Mouse (Mus musculus) neural tube, embryonic 15.5 days (tissue): ENCODE data around the gene Map3k11. TPM values are rescaled to one million over a fixed set of nuclear protein-coding genes. Genes with fewer than 3 reads are reported as not detected.

Experiments used
- ATAC-seq: fragments of 200-750 bp; cut with Nextera tagmentation; 2 replicates; pipeline ENCODE4 v1.8.0; 2017; ENCODE audit warnings: mild to moderate bottlenecking, moderate TSS enrichment, moderate library complexity; ENCODE audit not compliant: low FRiP score
- H3K27ac ChIP-seq: fragments of 300-500 bp; sonication (generic); replicated peaks from 2 replicates; pipeline ENCODE4 v1.5.1; 2015; ENCODE audit warnings: mild to moderate bottlenecking, inconsistent platforms
- H3K27me3 ChIP-seq: fragments of 300-500 bp; sonication (generic); replicated peaks from 2 replicates; pipeline ENCODE4 v1.6.1; 2015; ENCODE audit warnings: inconsistent platforms
- H3K36me3 ChIP-seq: fragments of 300-500 bp; sonication (generic); 2 replicates; pipeline ENCODE4 v1.6.1; 2015; ENCODE audit warnings: inconsistent platforms
- H3K4me1 ChIP-seq: fragments of 300-500 bp; sonication (generic); 2 replicates; pipeline ENCODE4 v1.6.1; 2015; ENCODE audit warnings: inconsistent platforms
- H3K4me2 ChIP-seq: fragments of 300-500 bp; sonication (generic); 2 replicates; pipeline ENCODE4 v1.6.1; 2015; ENCODE audit warnings: inconsistent platforms, mild to moderate bottlenecking, moderate library complexity
- H3K4me3 ChIP-seq: fragments of 300-500 bp; sonication (generic); replicated peaks from 2 replicates; pipeline ENCODE4 v1.5.1; 2015; ENCODE audit warnings: mild to moderate bottlenecking, inconsistent platforms
- H3K9ac ChIP-seq: fragments of 300-500 bp; sonication (generic); replicated peaks from 2 replicates; pipeline ENCODE4 v1.6.1; 2015; ENCODE audit warnings: mild to moderate bottlenecking, inconsistent platforms
- H3K9me3 ChIP-seq: fragments of 300-500 bp; sonication (generic); replicated peaks from 2 replicates; pipeline ENCODE4 v1.6.1; 2016; ENCODE audit warnings: inconsistent platforms
- WGBS: fragments of 180-500 bp; shearing (Covaris S2); methylation state at CpG from one replicate; pipeline ENCODE4 v1.1.7; 2015; ENCODE audit warnings: mixed read lengths; 5-methylcytosine and 5-hydroxymethylcytosine counted together
- polyA plus RNA-seq: library from polyadenylated mRNA; unstranded; fragments of >200 nt; fragmentation: Nextera tagmentation; extraction: Ambion mirVana; gene quantifications from 2 replicates; pipeline ENCODE4 v1.2.1, GENCODE M21; 2015

Gene Map3k11
- polyA plus RNA-seq, 1 experiment from 2014 or later = 12.7 TPM

GRCm38 (mm10) chr19:5713255-5713654 is 24.7 kb downstream of the Map3k11 start:
- Histone ChIP-seq H3K4me1 (peaks cover 33% of the 10 kb centered on the region), H3K27ac (0 out of 2 replicates have a peak overlapping the region, but pooled peaks have one; percentile 18), H3K9ac (no peak overlapping the region), H3K27me3 (no peaks in the 10 kb centered on the region), H3K9me3 (no peaks in the 10 kb centered on the region), H3K36me3 (peaks cover 44% of the 10 kb centered on the region), H3K4me2 (peak overlapping the region; percentile 34; the same call in 1 of the 2 replicates), H3K4me3 (no peak overlapping the region)
- WGBS = 87% methylated on average over 5 of the region's 5 CpGs
- no peak for ATAC-seq

GRCm38 (mm10) chr19:5713730-5714129 is 25.2 kb downstream of the Map3k11 start:
- no peak overlapping the region; the same call in 1 of the 2 replicates for H3K4me3 ChIP-seq
- no peaks in the 10 kb centered on the region for H3K9me3 ChIP-seq
- H3K27me3 ChIP-seq = no peaks in the 10 kb centered on the region
- peak overlapping the region; percentile 20; the same call in 1 of the 2 replicates for H3K9ac ChIP-seq
- peaks cover 33% of the 10 kb centered on the region for H3K4me1 ChIP-seq
- ATAC-seq = no peak
- peak overlapping the region; percentile 34 for H3K4me2 ChIP-seq
- peaks cover 43% of the 10 kb centered on the region for H3K36me3 ChIP-seq
- WGBS = 6% methylated on average over 2 of the region's 2 CpGs
- no peak overlapping the region for H3K27ac ChIP-seq

- WGBS = 19% methylated on average over 43 of the region's 43 CpGs
- peak; percentile 58; the same call in 1 of the 2 replicates for ATAC-seq
Measured at GRCm38 (mm10) chr19:5715793-5716688, 27.5 kb downstream of the Map3k11 start.

GRCm38 (mm10) chr19:5716955-5717354 is 28.4 kb downstream of the Map3k11 start:
- Histone ChIP-seq H3K9ac (no peak overlapping the region), H3K27me3 (no peaks in the 10 kb centered on the region), H3K4me1 (peaks cover 30% of the 10 kb centered on the region), H3K4me3 (no peak overlapping the region), H3K4me2 (no peak overlapping the region), H3K9me3 (no peaks in the 10 kb centered on the region), H3K36me3 (peaks cover 53% of the 10 kb centered on the region), H3K27ac (no peak overlapping the region)
- ATAC-seq = 0 out of 2 replicates have a peak, but pooled peaks have one; percentile 10
- 62% methylated on average over 10 of the region's 10 CpGs for WGBS

More at GRCm38 (mm10) chr19:5715793-5716688, 27.5 kb downstream of the Map3k11 start:
- Histone ChIP-seq H3K27me3 (no peaks in the 10 kb centered on the region), H3K9ac (peak overlapping the region; percentile 11; the same call in 1 of the 2 replicates), H3K4me3 (peak overlapping the region; percentile 28), H3K9me3 (no peaks in the 10 kb centered on the region), H3K4me1 (peaks cover 33% of the 10 kb centered on the region), H3K36me3 (peaks cover 45% of the 10 kb centered on the region), H3K4me2 (peak overlapping the region; percentile 48), H3K27ac (0 out of 2 replicates have a peak overlapping the region, but pooled peaks have one; percentile 41)

DNA sequence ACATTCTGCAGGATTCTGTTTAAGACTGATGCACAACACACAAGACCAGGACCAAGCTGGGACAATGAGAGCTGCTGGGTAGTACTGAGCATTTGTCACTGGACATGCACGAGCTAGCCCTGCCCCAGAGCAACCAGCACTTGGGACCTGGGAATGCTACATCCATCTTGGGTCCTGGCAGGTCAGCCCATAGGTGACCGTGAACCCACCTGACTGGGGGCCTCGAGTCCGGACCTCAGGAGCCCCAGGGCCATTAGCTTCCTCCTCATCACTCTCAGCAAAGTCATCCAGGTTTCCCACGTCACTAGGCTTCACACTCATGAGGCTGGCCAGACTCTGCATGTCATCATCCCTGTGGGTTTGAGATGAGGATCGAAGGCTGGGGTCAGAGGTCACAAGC is 32.7 kb downstream of the Map3k11 start:
- WGBS = 93% methylated on average over 6 of the region's 6 CpGs
- Histone ChIP-seq H3K27ac (no peak overlapping the region), H3K9ac (no peak overlapping the region), H3K4me3 (no peak overlapping the region), H3K4me2 (no peak overlapping the region), H3K27me3 (no peaks in the 10 kb centered on the region), H3K36me3 (peaks cover 55% of the 10 kb centered on the region), H3K4me1 (peaks cover 30% of the 10 kb centered on the region), H3K9me3 (no peaks in the 10 kb centered on the region)
- no peak for ATAC-seq

DNA sequence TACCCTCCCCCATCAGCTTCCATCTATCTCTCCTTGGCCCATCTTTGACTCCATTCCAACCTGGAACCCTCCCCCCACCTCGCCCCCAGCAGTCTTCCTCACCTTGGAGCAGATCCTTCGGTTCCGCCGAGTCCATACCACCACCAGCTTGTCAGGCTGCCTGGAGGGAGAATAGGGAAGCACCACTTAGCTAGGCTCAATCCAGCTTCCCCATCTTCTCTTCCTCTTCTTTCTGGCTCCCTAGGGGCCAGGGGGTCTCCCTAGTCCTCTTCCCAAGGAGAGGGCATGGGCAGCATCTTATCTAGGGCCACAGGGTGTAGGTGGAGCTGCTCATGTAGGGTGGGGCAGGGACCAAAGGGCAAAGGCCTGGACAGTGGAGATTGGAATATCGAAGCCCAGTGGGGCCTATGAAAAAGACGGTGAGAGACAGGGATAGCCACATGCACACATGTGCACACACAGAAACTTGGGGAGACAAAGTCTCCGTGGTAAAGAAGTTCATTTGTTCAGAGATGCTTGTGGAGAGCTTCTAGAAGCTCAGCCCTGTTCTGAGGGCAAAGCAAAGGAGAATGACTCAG is 34.4 kb downstream of the Map3k11 start:
- no peak overlapping the region for H3K4me2 ChIP-seq
- H3K27ac ChIP-seq = no peak overlapping the region
- WGBS = 90% methylated on average over 7 of the region's 7 CpGs
- no peaks in the 10 kb centered on the region for H3K9me3 ChIP-seq
- H3K27me3 ChIP-seq = no peaks in the 10 kb centered on the region
- no peak overlapping the region for H3K4me3 ChIP-seq
- ATAC-seq = no peak
- H3K4me1 ChIP-seq = peaks cover 40% of the 10 kb centered on the region
- H3K9ac ChIP-seq = no peak overlapping the region
- H3K36me3 ChIP-seq = peaks cover 55% of the 10 kb centered on the region

GRCm38 (mm10) chr19:5723934-5724548 is 35.5 kb downstream of the Map3k11 start:
- Histone ChIP-seq H3K4me2 (peak overlapping the region; percentile 89; the same call in 1 of the 2 replicates), H3K9ac (0 out of 2 replicates have a peak overlapping the region, but pooled peaks have one; percentile 18), H3K4me3 (0 out of 2 replicates have a peak overlapping the region, but pooled peaks have one; percentile 35), H3K36me3 (peaks cover 47% of the 10 kb centered on the region), H3K27me3 (no peaks in the 10 kb centered on the region), H3K9me3 (no peaks in the 10 kb centered on the region), H3K27ac (no peak overlapping the region), H3K4me1 (peaks cover 49% of the 10 kb centered on the region)
- no peak for ATAC-seq
- 68% methylated on average over 4 of the region's 4 CpGs for WGBS

- Histone ChIP-seq H3K4me3 (peak overlapping the region; percentile 35; the same call in 1 of the 2 replicates), H3K9me3 (no peaks in the 10 kb centered on the region), H3K4me1 (peaks cover 50% of the 10 kb centered on the region), H3K36me3 (peaks cover 42% of the 10 kb centered on the region), H3K27ac (no peak overlapping the region), H3K4me2 (peak overlapping the region; percentile 89), H3K27me3 (no peaks in the 10 kb centered on the region), H3K9ac (no peak overlapping the region)
- ATAC-seq = no peak
- 77% methylated on average over 7 of the region's 7 CpGs for WGBS
Measured at GRCm38 (mm10) chr19:5724549-5724941, 36.0 kb downstream of the Map3k11 start.

GRCm38 (mm10) chr19:5725029-5725707 is 36.6 kb downstream of the Map3k11 start:
- peak overlapping the region; percentile 45; the same call in 1 of the 2 replicates for H3K27ac ChIP-seq
- peak overlapping the region; percentile 89 for H3K4me2 ChIP-seq
- peaks cover 56% of the 10 kb centered on the region for H3K4me1 ChIP-seq
- H3K27me3 ChIP-seq = no peaks in the 10 kb centered on the region
- no peak for ATAC-seq
- peaks cover 35% of the 10 kb centered on the region for H3K36me3 ChIP-seq
- 65% methylated on average over 12 of the region's 12 CpGs for WGBS
- H3K4me3 ChIP-seq = peak overlapping the region; percentile 35
- H3K9ac ChIP-seq = peak overlapping the region; percentile 46; the same call in 1 of the 2 replicates
- H3K9me3 ChIP-seq = no peaks in the 10 kb centered on the region

- peaks cover 28% of the 10 kb centered on the region for H3K36me3 ChIP-seq
- no peak for ATAC-seq
- peak within 1 kb of the TSS; percentile 45; the same call in 1 of the 2 replicates for H3K27ac ChIP-seq
- 13% methylated on average over 49 of the region's 49 CpGs for WGBS
- peak within 1 kb of the TSS; percentile 96; the same call in 1 of the 2 replicates for H3K9ac ChIP-seq
- H3K4me3 ChIP-seq = peak within 1 kb of the TSS; percentile 84
- no peaks in the 10 kb centered on the region for H3K9me3 ChIP-seq
- H3K4me1 ChIP-seq = peaks cover 64% of the 10 kb centered on the region
- no peaks in the 10 kb centered on the region for H3K27me3 ChIP-seq
- H3K4me2 ChIP-seq = peak within 1 kb of the TSS; percentile 89
Measured at GRCm38 (mm10) chr19:5725767-5726515, 37.4 kb downstream of the Map3k11 start, which contains the start of gene Ehbp1l1. Gene Ehbp1l1 (minus strand): TSS chr19:5726317.
